In the genomic region with DNA sequence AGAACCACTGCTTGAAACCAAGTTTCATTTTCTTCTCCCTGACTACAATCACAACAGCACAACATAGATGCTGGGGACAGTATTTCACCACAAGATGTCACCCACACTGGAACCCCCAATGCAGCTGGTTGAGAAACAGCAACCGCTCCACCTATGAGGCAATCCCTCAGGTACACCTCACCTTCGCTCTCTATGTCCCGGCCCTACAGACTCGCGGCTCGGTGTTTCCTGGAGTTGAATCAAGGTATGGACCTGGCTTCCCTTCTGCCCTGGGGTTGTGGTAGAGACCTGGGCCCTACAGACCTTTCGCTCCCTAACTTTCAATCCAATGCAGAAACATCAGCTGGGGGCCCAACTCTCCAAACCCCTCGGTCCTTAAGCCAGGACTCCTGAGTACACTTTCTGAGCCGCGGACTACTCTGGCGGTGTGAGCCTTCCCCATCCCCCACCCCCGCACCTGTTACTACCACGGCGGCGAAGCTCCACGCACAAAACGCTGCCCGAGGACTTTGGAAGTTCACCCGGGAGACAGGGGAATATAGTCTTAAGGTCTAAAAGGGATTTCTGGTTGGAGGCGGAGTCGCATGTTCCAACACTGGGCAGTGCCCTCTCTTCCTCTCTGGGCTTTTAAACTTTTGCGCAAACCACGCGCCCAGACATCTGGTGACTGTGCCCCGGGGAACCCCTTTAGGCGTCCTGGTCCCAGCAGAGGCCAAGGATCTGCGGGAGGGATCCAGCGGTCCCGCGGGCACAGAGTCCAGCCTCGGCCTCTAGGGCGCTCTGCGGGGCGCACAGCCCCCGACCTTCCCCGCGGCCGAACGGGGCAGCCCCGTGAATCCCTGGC, we compare ENCODE assay signal across 8 mouse cellular contexts. TPM values are rescaled to one million over a fixed set of nuclear protein-coding genes. Genes with fewer than 3 reads are reported as not detected.
DNase-seq lines count a peak whose midpoint lies in the region; ATAC-seq and TF ChIP-seq lines count a peak whose summit lies in the region.

No protein-coding gene starts in this region.

- H3K4me2 ChIP-seq in liver, embryonic 13.5 days, result peak overlapping the region; percentile 94

- DNase-seq in heart, adult 11 months, result peak; percentile 94
- DNase-seq in heart, postnatal 14 days, result no peak
- DNase-seq in T-cell, adult 2 months (ENCODE audit: low spot score), result peak; percentile 16
- DNase-seq in hindbrain, embryonic 10.5 days (ENCODE audit: low spot score), result no peak
- no peak for DNase-seq in liver, embryonic 13.5 days
- no peak for DNase-seq in right cerebral cortex, adult 2 months (ENCODE audit: low spot score in 2 of 2)
- no peak for DNase-seq in urinary bladder, postnatal 4 days (ENCODE audit: low spot score in 2 of 2)

- H3K4me3 ChIP-seq in hindbrain, embryonic 10.5 days, result peak overlapping the region; percentile 73
- peak overlapping the region; percentile 86 for H3K4me3 ChIP-seq in liver, embryonic 13.5 days (replicated peaks)
- H3K4me3 ChIP-seq in olfactory bulb, adult 2 months (ENCODE audit: insufficient read depth, low read depth, low read length), result peak overlapping the region; percentile 37

- H3K9me3 ChIP-seq in hindbrain, embryonic 10.5 days, result no peaks in the 10 kb centered on the region
- no peaks in the 10 kb centered on the region for H3K9me3 ChIP-seq in liver, embryonic 13.5 days (replicated peaks)

- intact Hi-C loops in heart, postnatal 14 days (cut with DNase I), result no loop called here

- H3K36me3 ChIP-seq in hindbrain, embryonic 10.5 days, result no peaks in the 10 kb centered on the region
- H3K36me3 ChIP-seq in liver, embryonic 13.5 days, result no peaks in the 10 kb centered on the region

- ATAC-seq in liver, embryonic 13.5 days (ENCODE audit: low read depth), result no peak; the same call in none of the 2 replicates

- H3K4me1 ChIP-seq in hindbrain, embryonic 10.5 days (replicated peaks), result peaks cover 73% of the 10 kb centered on the region
- H3K4me1 ChIP-seq in liver, embryonic 13.5 days (replicated peaks), result peaks cover 93% of the 10 kb centered on the region
- peaks cover 25% of the 10 kb centered on the region for H3K4me1 ChIP-seq in olfactory bulb, adult 2 months (ENCODE audit: control insufficient read depth, insufficient read depth, low read length)

- H3K27me3 ChIP-seq in hindbrain, embryonic 10.5 days (ENCODE audit: insufficient read depth, poor library complexity, severe bottlenecking), result peaks cover 38% of the 10 kb centered on the region
- H3K27me3 ChIP-seq in liver, embryonic 13.5 days, result no peaks in the 10 kb centered on the region

- no peak for TF ChIP-seq CTCF in olfactory bulb, adult 2 months (IDR thresholded peaks at IDR 0.05; ENCODE audit: insufficient read depth, low read depth, low read length)

- H3K9ac ChIP-seq in liver, embryonic 13.5 days, result peak overlapping the region; percentile 93

- TF ChIP-seq POLR2A in olfactory bulb, adult 2 months (IDR thresholded peaks at IDR 0.05; ENCODE audit: insufficient read depth, low read depth, low read length), result no peak

- peak overlapping the region; percentile 78 for H3K27ac ChIP-seq in hindbrain, embryonic 10.5 days
- H3K27ac ChIP-seq in liver, embryonic 13.5 days, result peak overlapping the region; percentile 97
- no peak overlapping the region for H3K27ac ChIP-seq in olfactory bulb, adult 2 months (ENCODE audit: insufficient read depth, low read depth, low read length)

- WGBS in hindbrain, embryonic 10.5 days, result 6% methylated on average over 40 of the region's 40 CpGs
- 4% methylated on average over 40 of the region's 40 CpGs for WGBS in liver, embryonic 13.5 days (ENCODE audit: insufficient replicate concordance)
- 21% methylated on average over 40 of the region's 40 CpGs for WGBS in olfactory bulb, adult 2 months

RNA-seq across cellular contexts. Expression of gene Rhbdf2, which starts 3.3 kb away (rescaled TPM):
- total RNA-seq in heart, postnatal 14 days (2021), result 10 to 100 TPM; 15.1 to 15.3 TPM
- 3.8 and 6.6 TPM in 2 replicates for polyA plus RNA-seq in hindbrain, embryonic 10.5 days (2016; fragmentation: Nextera tagmentation; extraction: Ambion mirVana)
- polyA plus RNA-seq in liver, embryonic 13.5 days (2015; fragmentation: Nextera tagmentation; extraction: Ambion mirVana), result 5.8 and 6.6 TPM in 2 replicates
- polyA plus RNA-seq in olfactory bulb, adult 2 months (2012; ENCODE audit: insufficient read depth, insufficient read length, low replicate concordance, missing spikeins), result not detected in 2 replicates

RNA-seq across cellular contexts. Expression of gene Prcd, which starts 29.8 kb away (rescaled TPM):
- total RNA-seq in heart, postnatal 14 days (2021), result 1 to 10 TPM; 1.4 to 1.9 TPM
- polyA plus RNA-seq in hindbrain, embryonic 10.5 days (2016; fragmentation: Nextera tagmentation; extraction: Ambion mirVana), result 0.47 and 1.2 TPM in 2 replicates
- polyA plus RNA-seq in liver, embryonic 13.5 days (2015; fragmentation: Nextera tagmentation; extraction: Ambion mirVana), result 0.31 and 0.33 TPM in 2 replicates
- not detected in 2 replicates for polyA plus RNA-seq in olfactory bulb, adult 2 months (2012; ENCODE audit: insufficient read depth, insufficient read length, low replicate concordance, missing spikeins)

RNA-seq across cellular contexts. Expression of gene Cygb, which starts 30.6 kb away (rescaled TPM):
- 10 to 100 TPM; 50.4 to 57.4 TPM for total RNA-seq in heart, postnatal 14 days (2021)
- polyA plus RNA-seq in hindbrain, embryonic 10.5 days (2016; fragmentation: Nextera tagmentation; extraction: Ambion mirVana), result 3.5 and 3.8 TPM in 2 replicates
- 0.60 and 0.70 TPM in 2 replicates for polyA plus RNA-seq in liver, embryonic 13.5 days (2015; fragmentation: Nextera tagmentation; extraction: Ambion mirVana)
- not detected in 2 replicates for polyA plus RNA-seq in olfactory bulb, adult 2 months (2012; ENCODE audit: insufficient read depth, insufficient read length, low replicate concordance, missing spikeins)

RNA-seq across cellular contexts. Expression of gene Aanat, which starts 37.3 kb away (rescaled TPM):
- not detected for total RNA-seq in heart, postnatal 14 days (2021)
- polyA plus RNA-seq in hindbrain, embryonic 10.5 days (2016; fragmentation: Nextera tagmentation; extraction: Ambion mirVana), result not detected in 2 replicates
- not detected in 2 replicates for polyA plus RNA-seq in liver, embryonic 13.5 days (2015; fragmentation: Nextera tagmentation; extraction: Ambion mirVana)
- polyA plus RNA-seq in olfactory bulb, adult 2 months (2012; ENCODE audit: insufficient read depth, insufficient read length, low replicate concordance, missing spikeins), result not detected in 2 replicates

RNA-seq across cellular contexts. Expression of gene Ube2o, which starts 42.3 kb away (rescaled TPM):
- total RNA-seq in heart, postnatal 14 days (2021), result 10 to 100 TPM; 43.3 to 49.2 TPM
- polyA plus RNA-seq in hindbrain, embryonic 10.5 days (2016; fragmentation: Nextera tagmentation; extraction: Ambion mirVana), result 8.9 and 10.8 TPM in 2 replicates
- polyA plus RNA-seq in liver, embryonic 13.5 days (2015; fragmentation: Nextera tagmentation; extraction: Ambion mirVana), result 17.5 and 22.1 TPM in 2 replicates
- not detected in 2 replicates for polyA plus RNA-seq in olfactory bulb, adult 2 months (2012; ENCODE audit: insufficient read depth, insufficient read length, low replicate concordance, missing spikeins)

Comparison
In these comparisons a context has a peak if more than half of its experiments do, and no peak if none do; other contexts are left out.
1. DNase-seq: peak in heart, adult 11 months (single experiment) and T-cell, adult 2 months (single experiment); none in heart, postnatal 14 days (0 of 2), hindbrain, embryonic 10.5 days (single experiment), liver, embryonic 13.5 days (single experiment), right cerebral cortex, adult 2 months (0 of 2) and urinary bladder, postnatal 4 days (0 of 2).
2. Peak in every context shown above with its lines, with median percentiles within 50 percentile points of each other: H3K4me3 ChIP-seq.